Mouse (Mus musculus): Measurements from ENCODE around the gene Tmeff2. TPM values are rescaled to one million over a fixed set of nuclear protein-coding genes. Genes with fewer than 3 reads are reported as not detected.

Tmeff2 gene
- total RNA-seq, 2 experiments from 2014 or later: 0.67 to 0.81 TPM

DNA sequence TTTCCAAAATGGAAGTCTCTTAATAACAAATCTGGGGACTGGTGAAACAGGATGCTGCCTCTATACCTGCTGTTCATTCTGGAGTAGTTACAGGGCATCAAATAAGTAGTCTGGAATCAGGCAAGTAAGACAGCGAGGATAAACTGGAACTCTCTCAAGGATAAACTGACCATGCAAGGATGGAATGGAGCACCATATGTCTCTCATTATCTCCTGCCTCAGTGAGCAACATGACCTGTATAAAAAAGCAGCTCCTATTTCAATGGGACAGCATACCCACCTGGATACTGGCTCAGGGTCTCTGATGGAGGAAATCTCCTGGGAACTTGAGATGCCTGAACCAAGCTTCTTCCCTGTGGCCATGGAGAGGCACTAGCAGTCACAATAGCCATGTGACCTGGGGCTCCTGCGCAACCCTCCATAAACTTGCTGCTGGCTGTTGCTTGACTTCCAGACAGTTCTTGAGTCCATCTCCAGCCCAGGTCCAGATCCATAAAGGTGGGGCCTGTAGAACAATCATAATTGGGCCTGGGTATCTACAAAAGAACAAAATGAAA is 200.7 kb downstream of the Tmeff2 start:
- intact Hi-C loops (cut with DNase I): no loop called here

GRCm38 (mm10) chr1:51104698-51105097 is 204.3 kb downstream of the Tmeff2 start:
- DNase-seq: no peak
- intact Hi-C loops (cut with DNase I): loop anchor here (5.0 kb wide), 2 partner anchors 163 to 188 kb away; no protein-coding TSS in a partner anchor

More for the DNA sequence above, 200.7 kb downstream of the Tmeff2 start:
- no peak for DNase-seq

DNA sequence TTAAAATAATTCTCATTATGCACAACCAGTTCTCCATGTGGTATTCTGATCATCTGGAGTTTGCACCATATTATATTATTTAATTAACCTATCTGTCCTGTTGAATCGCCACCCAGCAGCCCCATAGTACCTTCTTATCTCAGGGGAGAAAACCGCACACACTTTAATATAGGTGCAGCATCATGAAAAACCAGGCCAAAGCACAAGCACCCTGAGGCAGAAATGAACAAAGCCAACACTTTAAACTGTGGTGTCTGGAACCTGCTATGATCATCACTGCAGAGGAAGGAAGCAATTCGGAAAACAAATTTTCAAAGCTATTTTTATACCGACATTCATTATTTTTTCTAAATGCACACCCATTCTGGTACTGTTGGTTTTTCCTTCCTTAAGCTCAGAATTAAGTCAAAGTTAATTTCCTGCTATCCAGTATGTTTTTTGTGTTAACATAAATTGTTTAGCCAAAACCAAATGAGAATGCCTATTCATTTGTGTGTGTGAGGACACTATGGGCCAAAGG is 206.0 kb downstream of the Tmeff2 start:
- intact Hi-C loops (cut with DNase I): loop anchor here (2.0 to 5.0 kb wide), 4 partner anchors 30 to 186 kb away; no protein-coding TSS in a partner anchor
- DNase-seq: peak in 1 of 2 experiments; percentile 14

DNA sequence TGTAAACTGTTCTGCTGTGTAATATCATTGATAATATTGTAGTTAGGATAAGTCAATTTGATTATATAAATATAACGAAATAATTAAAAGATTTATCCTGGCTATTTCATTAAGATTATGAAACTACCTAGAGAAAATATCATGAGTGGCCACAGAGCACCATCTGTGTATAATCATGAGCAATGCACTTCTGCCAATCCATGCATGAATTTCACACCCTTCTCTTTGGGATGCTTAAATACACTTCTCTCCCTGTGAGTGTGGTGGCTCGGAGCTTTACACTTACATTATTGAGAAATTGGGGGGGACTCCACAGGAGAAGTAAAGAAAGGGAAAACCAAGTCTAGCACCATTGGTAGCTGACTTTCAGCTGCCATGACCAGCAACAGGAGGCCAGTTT is 206.9 kb downstream of the Tmeff2 start:
- no peak for DNase-seq
- intact Hi-C loops (cut with DNase I): loop anchor here (2.0 to 5.0 kb wide), 4 partner anchors 30 to 185 kb away; no protein-coding TSS in a partner anchor

- intact Hi-C loops (cut with DNase I): no loop called here
- no peak for DNase-seq
These were observed 214.3 kb downstream of the Tmeff2 start for GRCm38 (mm10) chr1:51114721-51115120.

GRCm38 (mm10) chr1:51115761-51116160 is 215.3 kb downstream of the Tmeff2 start:
- DNase-seq: no peak
- intact Hi-C loops (cut with DNase I): no loop called here

GRCm38 (mm10) chr1:51117830-51118229 is 217.4 kb downstream of the Tmeff2 start:
- intact Hi-C loops (cut with DNase I): no loop called here
- no peak for DNase-seq

DNA sequence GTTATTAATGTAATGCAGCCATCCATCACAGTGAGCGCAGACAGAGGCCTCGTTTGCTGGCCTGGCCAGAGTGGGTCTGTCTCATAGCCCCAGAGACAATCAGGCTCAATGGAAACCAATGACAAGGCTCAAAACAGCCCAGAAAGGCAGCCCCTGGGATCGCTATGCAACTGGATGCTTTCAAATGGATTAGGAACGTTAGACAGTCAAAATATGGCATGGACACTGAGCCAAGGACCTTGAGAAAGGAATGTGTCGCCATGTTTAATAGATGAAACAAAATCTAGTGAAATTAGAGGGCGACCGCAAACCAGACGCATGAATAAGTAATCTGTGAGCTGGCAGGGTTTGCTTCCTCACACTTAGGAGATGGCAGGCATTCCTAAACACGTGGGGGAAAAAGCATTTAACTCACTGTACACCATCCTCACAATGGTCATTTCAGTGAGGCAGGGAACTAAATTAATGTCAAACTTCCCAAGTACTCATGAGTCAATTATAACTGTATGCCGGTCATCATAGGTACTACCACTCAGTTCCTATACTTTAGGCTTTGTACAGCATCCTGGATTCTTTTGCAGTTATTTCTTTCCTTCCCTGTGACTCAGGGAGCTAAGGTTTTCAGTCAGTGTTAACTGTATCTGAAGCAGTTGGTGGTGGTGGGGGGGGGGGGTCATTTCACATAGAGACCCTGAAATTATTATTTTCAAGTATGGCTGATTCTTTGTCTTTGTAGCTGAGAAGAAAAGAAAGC is 225.4 kb downstream of the Tmeff2 start:
- intact Hi-C loops (cut with DNase I): no loop called here
- no peak for DNase-seq

GRCm38 (mm10) chr1:51126425-51126765 is 225.9 kb downstream of the Tmeff2 start:
- no peak for DNase-seq
- intact Hi-C loops (cut with DNase I): no loop called here

- intact Hi-C loops (cut with DNase I): loop anchor here (2.0 kb wide), 2 partner anchors 30 to 174 kb away; no protein-coding TSS in a partner anchor
- DNase-seq: peak in 1 of 2 experiments; percentile 23
These were observed 236.3 kb downstream of the Tmeff2 start for GRCm38 (mm10) chr1:51136792-51137191.

GRCm38 (mm10) chr1:51139605-51140004 is 239.2 kb downstream of the Tmeff2 start:
- DNase-seq: no peak
- intact Hi-C loops (cut with DNase I): no loop called here

DNA sequence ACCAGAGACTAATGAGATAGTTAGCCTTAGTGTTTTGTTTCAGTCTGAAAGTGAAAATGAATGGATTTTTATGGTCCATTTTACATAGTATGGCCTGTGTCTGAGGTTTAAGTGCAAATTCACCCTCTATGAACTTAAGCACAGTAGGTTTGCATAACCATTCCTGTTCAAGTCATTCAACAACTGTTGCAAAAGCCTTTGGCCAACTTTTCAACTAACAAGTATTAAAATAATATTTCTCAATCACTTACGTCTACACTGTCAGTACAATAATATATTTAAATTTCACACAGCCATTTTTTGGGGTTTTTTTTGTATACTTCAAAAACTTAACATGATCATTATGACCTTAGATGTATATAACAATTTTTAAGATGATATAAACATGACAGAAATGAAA is 240.9 kb downstream of the Tmeff2 start:
- no peak for DNase-seq
- intact Hi-C loops (cut with DNase I): no loop called here

DNA sequence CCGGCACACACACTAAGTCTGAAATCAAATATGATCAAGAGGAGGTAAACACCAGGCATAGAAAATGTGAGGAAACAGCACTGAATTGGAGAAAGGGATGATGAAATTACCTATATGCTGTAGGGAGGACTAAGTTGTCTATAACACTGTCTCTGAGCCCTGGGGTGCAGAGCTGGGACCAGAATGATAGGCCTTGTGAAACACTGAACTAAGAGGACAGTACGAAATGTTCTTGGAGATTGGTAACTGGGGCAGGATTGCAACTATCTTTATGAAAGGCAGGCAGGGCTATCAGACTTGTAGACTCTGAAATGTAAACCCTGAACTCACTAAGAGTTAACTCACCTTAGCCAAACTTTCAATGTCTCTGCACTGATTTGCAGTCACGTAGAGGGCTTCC is 242.3 kb downstream of the Tmeff2 start:
- no peak for DNase-seq
- intact Hi-C loops (cut with DNase I): no loop called here

GRCm38 (mm10) chr1:51145693-51146092 is 245.2 kb downstream of the Tmeff2 start:
- DNase-seq: no peak
- intact Hi-C loops (cut with DNase I): loop anchor here (5.0 kb wide), 2 partner anchors 122 to 142 kb away; partner anchors contain the start of gene Cavin2

DNA sequence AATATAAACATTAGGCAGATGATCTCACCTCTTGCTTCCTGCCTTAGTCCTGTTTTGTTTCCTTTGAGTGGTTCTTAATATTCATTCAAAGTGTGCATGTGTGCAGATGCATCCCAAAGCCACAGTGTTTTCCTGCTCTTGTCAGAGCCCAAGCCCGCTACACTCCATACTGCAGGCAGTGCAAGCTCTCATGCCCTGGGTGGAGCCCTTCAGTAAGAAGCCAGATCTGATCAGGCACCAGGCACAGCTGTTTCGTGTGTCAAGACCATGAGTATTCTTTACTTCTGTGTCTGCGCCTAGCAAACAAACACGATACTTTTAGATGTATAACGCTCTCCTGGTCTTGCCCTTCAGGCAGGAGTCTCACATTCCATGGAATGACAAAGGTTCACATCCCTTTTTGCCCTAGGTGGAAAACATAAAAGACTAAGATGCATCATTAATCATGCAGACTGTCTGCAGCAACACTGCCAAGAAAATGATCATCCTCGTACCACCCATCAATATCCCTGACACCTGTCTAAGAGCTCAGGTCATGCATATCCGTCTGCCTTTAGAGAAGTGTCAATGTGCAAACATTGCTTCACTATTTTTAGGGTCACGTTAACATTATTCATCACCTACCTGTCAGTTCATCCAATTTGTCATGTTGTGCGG is 248.2 kb downstream of the Tmeff2 start:
- intact Hi-C loops (cut with DNase I): loop anchor here (2.0 to 5.0 kb wide), 3 partner anchors 119 to 186 kb away; partner anchors contain the start of gene Cavin2
- peak; percentile 44 to 49 for DNase-seq

DNA sequence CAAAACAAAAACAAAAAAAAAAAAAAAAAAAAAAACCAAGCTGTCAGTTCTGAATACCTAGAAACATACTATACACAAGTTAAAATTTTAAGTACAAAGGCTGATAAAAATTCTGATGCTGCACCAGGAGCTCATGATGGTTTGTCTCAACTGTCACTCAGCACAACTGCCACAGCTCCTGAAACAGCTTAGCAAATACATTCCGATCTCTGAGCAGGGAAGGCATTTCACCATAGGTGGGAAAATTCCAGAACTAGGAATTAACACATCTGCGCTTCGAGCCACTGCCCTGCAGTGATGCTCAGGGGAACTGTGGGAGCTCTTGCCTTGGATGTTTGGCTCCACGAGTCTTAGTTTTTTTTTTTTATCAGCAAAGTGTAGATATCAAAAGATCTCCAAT is 249.0 kb downstream of the Tmeff2 start:
- intact Hi-C loops (cut with DNase I): loop anchor here (2.0 to 5.0 kb wide), 3 partner anchors 118 to 185 kb away; partner anchors contain the start of gene Cavin2
- no peak for DNase-seq

DNA sequence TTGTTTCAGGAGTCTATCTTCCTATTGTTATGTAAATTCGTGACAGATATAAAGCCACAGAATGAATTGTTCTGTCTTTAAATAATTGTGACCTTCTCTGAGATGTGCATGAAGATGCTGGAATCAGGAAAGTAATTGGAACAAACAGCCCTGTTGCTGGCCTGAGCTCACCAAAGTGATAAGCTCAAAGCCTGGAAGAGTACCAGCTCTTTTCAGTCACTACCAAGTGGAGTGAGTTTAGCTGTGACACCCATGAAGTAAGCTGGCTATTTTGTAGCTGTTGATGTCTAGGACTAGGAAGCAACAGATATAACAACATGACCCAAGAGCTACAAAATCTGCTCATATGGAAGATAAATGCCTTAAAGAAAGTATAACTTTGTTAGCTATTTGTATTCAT is 249.4 kb downstream of the Tmeff2 start:
- DNase-seq: peak; percentile 52 to 53
- intact Hi-C loops (cut with DNase I): loop anchor here (2.0 to 5.0 kb wide), 3 partner anchors 117 to 185 kb away; partner anchors contain the start of gene Cavin2

DNA sequence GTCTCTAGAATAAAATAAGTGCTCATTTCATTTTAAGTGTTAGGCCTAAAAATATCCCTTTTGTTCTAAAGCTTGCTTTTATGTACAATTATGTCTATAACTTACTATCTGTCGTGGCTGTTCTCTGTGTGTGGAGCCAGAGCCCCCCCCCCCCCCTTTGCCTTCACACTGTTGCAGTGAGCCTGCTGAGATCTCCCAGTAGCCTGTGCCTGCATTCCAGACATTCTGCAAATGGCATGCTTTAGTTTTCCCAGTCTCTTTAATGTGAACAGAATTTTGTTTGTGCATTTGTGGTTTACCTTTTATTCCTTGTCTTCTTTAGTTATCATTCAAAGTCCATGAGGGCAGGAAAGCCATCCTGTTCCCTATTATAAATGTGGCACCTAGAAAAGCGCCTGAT is 251.6 kb downstream of the Tmeff2 start:
- intact Hi-C loops (cut with DNase I): no loop called here
- DNase-seq: no peak

DNA sequence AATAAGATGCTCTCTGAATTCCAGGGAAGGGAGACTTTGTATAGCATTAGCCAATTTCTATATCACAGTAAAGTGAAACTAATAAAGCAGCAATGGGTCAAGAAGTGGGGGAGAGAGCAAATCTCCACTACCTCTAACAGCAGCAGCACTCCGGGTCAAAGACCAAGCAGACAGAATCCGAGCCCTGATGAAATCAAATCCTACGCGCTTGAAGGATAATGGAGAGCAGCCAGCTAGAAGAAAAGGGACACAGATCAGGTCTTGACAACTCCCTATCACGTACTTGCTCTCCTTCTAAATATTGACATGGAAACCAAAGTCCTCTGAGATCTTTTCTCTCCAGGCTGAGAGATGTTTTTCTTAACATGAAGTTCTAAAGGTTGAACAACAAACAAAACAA is 252.4 kb downstream of the Tmeff2 start:
- intact Hi-C loops (cut with DNase I): no loop called here
- no peak for DNase-seq

DNA sequence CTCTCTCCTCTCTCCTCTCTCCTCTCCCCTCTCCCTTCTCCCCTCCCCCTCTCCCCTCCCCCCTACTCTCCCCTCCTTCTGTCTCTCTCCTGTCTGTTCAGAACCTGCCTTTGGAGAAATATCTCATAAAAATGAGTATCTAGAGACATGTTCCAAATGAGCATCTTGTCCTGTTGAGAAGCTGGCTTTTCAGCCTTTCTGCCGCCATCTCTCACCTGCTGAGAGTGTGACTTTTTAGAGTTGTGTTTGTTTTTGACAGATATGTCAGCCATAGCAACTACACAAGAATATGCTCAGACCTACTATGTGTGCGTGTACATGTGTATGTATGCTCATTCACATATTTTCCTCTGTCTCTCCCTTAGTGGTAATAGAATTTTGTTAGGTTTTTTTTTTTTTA is 283.8 kb downstream of the Tmeff2 start:
- DNase-seq: no peak
- intact Hi-C loops (cut with DNase I): no loop called here

DNA sequence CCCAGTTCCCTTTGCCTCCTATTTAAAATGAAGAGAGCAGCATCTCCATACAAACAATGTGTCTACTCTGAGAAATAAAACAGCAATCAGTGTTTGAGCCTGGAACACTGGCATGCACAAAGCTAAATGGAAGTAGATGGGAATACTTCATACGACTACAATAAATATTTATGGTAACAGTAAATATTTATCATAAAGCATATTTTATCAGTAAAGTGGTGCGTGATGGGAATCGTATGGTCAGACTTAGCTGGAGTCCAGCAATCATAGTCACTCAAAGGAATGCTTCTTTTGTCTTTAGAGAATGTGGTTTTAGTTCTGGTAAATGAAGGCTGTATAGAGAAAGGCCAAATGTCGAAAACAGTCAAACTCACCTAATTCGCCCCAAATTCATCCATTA is 288.6 kb downstream of the Tmeff2 start:
- intact Hi-C loops (cut with DNase I): no loop called here
- no peak for DNase-seq

Data from heart, postnatal 10 days (tissue).